Mouse (Mus musculus): Measurements from ENCODE around the gene Cul5. TPM values are rescaled to one million over a fixed set of nuclear protein-coding genes. Genes with fewer than 3 reads are reported as not detected.

Gene Cul5
- total RNA-seq, 1 experiment from 2014 or later = 44.5 TPM

Other genes with a start within 250 kb of the Cul5 start
- gene Atm, start 133.3 kb downstream of the Cul5 start, total RNA-seq (2017) = 52.5 and 58.7 TPM in 2 replicates
- 13.5 and 14.0 TPM in 2 replicates for gene Npat, start 133.0 kb downstream of the Cul5 start, total RNA-seq (2017)
- gene Acat1, start 59.6 kb downstream of the Cul5 start, total RNA-seq (2017) = 29.9 and 34.6 TPM in 2 replicates
- gene Rab39, start 36.2 kb upstream of the Cul5 start, total RNA-seq (2017) = 11.3 and 12.8 TPM in 2 replicates
- gene Slc35f2, start 101.5 kb upstream of the Cul5 start, total RNA-seq (2017) = 0.35 and 2.3 TPM in 2 replicates
- gene Sln, start 180.2 kb upstream of the Cul5 start, total RNA-seq (2017) = not detected in 2 replicates